Mouse (Mus musculus): ENCODE measurements around the gene Kcnj6. TPM values are rescaled to one million over a fixed set of nuclear protein-coding genes. Genes with fewer than 3 reads are reported as not detected.
A peak's percentile ranks its signal among the peaks of the same experiment; 100 is the strongest.

The Kcnj6 gene
- polyA plus RNA-seq, 1 experiment: not detected

DNA sequence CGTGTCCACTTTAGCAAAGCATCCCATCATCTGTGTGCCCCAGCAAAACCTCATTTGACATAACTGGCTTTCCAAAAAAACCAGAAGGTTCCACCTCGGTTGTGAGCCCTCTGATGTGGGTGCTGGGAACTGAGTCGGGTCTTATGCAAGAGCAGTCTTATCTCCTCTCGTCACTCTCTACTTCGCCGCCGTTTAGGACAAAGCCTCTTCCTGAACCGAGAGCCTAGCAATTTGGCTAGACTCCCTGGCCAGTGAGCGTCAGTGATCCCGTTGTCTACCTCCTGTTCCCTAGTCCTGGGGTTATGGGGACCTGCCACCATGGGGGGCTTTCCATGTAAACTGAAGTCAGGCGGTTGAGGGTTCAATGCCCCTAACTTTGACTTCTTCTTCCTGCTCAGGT is 280.4 kb downstream of the Kcnj6 start:
- TF ChIP-seq CTCF (IDR thresholded peaks at IDR 0.05; ENCODE audit: low read depth, low read length) (no peak), POLR2A (IDR thresholded peaks at IDR 0.05; ENCODE audit: borderline replicate concordance, low read depth, low read length) (no peak)

DNA sequence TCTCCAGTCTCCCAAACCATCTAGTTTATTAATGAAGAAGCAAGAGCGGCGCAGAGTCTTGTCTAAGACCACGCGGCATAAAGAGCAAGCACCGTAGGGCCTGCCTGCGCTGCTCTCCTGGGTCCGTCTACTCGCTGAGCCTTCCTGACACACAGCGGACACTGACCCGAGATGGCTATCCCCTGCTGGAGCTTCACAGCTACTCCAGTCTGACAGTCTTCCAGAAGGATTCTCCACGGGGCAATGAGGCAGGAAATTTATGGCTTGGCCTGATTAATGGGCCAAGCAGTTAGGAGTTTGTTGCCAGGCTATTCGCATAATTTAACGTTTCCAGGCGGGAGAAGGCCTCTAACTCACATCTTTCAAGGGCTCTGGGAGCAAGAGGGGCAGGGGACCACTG is 283.0 kb downstream of the Kcnj6 start:
- no peak for TF ChIP-seq CTCF (IDR thresholded peaks at IDR 0.05; ENCODE audit: low read depth, low read length)
- no peak for TF ChIP-seq POLR2A (IDR thresholded peaks at IDR 0.05; ENCODE audit: borderline replicate concordance, low read depth, low read length)
- Histone ChIP-seq H3K4me3 (ENCODE audit: insufficient read depth, low read length) (no peak overlapping the region), H3K27ac (ENCODE audit: insufficient read depth, low read depth, low read length) (no peak overlapping the region), H3K4me1 (ENCODE audit: control insufficient read depth, insufficient read depth, low read length) (no peaks in the 10 kb centered on the region)

More for the DNA sequence above, 280.4 kb downstream of the Kcnj6 start:
- Histone ChIP-seq H3K4me1 (ENCODE audit: control insufficient read depth, insufficient read depth, low read length) (peaks cover 5% of the 10 kb centered on the region; the same call in 1 of the 2 replicates), H3K27ac (ENCODE audit: insufficient read depth, low read depth, low read length) (no peak overlapping the region), H3K4me3 (ENCODE audit: insufficient read depth, low read length) (no peak overlapping the region)

DNA sequence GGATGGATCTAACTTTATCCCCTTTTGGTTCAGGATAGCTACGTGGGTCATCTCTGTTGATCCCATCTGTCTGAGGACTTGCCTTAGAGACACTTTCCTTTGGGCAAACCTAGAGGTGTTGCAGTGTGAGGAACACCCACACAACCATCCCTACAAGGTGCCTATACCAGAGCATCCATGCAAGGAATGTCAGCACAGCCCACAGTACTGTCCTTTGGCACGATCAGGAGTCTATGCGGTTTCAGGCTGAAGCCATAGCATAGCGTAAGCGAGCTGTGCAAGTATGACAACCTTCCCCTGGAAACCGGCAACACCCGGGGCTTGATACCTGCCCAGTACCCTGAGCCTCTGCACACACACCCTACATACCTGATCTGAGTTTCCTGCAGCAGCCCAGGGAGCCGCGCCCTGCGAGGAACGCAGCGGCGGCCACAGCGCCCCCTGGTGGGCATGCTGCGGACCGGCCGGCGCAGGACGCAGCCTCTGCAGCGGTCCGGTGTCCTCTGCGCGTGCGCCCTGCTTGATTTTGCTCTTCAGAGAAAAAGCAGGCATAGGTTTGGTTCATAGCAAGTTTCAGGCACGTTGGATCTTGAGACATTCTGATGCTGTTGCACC is 283.9 kb downstream of the Kcnj6 start:
- no peak overlapping the region for H3K4me3 ChIP-seq (ENCODE audit: insufficient read depth, low read length)
- TF ChIP-seq CTCF (IDR thresholded peaks at IDR 0.05; ENCODE audit: low read depth, low read length) (peak; percentile 89), POLR2A (IDR thresholded peaks at IDR 0.05; ENCODE audit: borderline replicate concordance, low read depth, low read length) (no peak)

DNA sequence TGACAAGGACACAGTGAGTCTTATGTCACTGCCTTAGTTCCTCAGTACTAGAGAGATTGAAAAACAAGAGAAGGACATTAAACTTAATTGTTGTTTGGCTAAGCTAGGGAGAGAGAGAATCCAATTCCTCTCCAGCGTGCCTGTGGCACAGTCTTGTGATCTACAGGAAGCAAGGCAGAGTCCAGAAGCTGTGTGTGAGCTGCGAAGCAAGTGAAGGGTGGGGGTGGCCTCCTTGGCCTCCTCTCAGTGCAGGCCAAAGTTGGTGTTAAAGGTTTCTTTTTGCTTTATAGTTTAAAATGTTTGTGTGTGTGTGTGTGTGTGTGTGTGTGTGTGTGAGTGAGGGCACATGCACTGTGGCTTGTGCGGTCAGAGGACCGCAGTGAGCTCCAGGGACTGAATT is 295.5 kb downstream of the Kcnj6 start:
- H3K27ac ChIP-seq (ENCODE audit: insufficient read depth, low read depth, low read length): no peak overlapping the region
- peaks cover 7% of the 10 kb centered on the region; the same call in 1 of the 2 replicates for H3K4me1 ChIP-seq (ENCODE audit: control insufficient read depth, insufficient read depth, low read length)
- no peak overlapping the region for H3K4me3 ChIP-seq (ENCODE audit: insufficient read depth, low read length)
- TF ChIP-seq POLR2A (IDR thresholded peaks at IDR 0.05; ENCODE audit: borderline replicate concordance, low read depth, low read length): no peak
- no peak for TF ChIP-seq CTCF (IDR thresholded peaks at IDR 0.05; ENCODE audit: low read depth, low read length)

More for the DNA sequence above, 283.9 kb downstream of the Kcnj6 start:
- Histone ChIP-seq H3K4me1 (ENCODE audit: control insufficient read depth, insufficient read depth, low read length) (no peaks in the 10 kb centered on the region), H3K27ac (ENCODE audit: insufficient read depth, low read depth, low read length) (no peak overlapping the region)

DNA sequence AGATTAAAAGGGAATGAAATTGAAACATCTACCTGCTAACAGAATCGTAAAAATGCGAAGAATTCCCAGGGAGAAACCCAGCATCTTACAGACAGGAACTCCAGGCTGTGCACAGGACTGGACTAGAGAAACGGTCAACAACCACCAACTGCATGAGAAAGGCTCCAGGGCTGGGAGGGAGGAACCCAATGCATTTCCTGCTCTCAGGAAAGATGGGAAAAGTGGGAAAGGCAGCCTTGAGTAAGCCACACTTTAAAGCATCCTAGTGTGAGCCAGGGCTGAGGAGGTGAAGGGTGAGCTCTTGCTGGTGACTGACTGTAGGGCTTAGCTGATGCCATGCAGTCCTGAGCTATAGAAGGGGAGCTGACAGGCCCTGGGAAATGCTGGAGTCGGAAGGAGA is 296.4 kb downstream of the Kcnj6 start:
- no peak overlapping the region for H3K27ac ChIP-seq (ENCODE audit: insufficient read depth, low read depth, low read length)
- no peak overlapping the region for H3K4me3 ChIP-seq (ENCODE audit: insufficient read depth, low read length)
- H3K4me1 ChIP-seq (ENCODE audit: control insufficient read depth, insufficient read depth, low read length): peaks cover 7% of the 10 kb centered on the region; the same call in 1 of the 2 replicates
- TF ChIP-seq CTCF (IDR thresholded peaks at IDR 0.05; ENCODE audit: low read depth, low read length) (no peak), POLR2A (IDR thresholded peaks at IDR 0.05; ENCODE audit: borderline replicate concordance, low read depth, low read length) (no peak)
